Mouse (Mus musculus) liver, embryonic 14.5 days (tissue): ENCODE results near the gene Cfap58. TPM values are rescaled to one million over a fixed set of nuclear protein-coding genes. Genes with fewer than 3 reads are reported as not detected.

Experiments
- ATAC-seq: fragments of 200-750 bp; cut with Nextera tagmentation; 2 replicates; pipeline ENCODE4 v1.8.0; 2017; ENCODE audit warnings: moderate number of reproducible peaks, mild to moderate bottlenecking, moderate library complexity; ENCODE audit not compliant: insufficient read depth
- DNase-seq, 3 experiments: peaks; one replicate each; pipeline ENCODE4 v3.0.0-alpha.2; 2012 to 2013; ENCODE audit warnings: low read depth in 3 of 3, low spot score in 3 of 3
- H3K27ac ChIP-seq: fragments of 300-500 bp; sonication (generic); 2 replicates; pipeline ENCODE4 v1.5.1; 2014; ENCODE audit warnings: moderate library complexity, mild to moderate bottlenecking, control low read depth, inconsistent platforms
- H3K27me3 ChIP-seq: fragments of 300-500 bp; sonication (generic); 2 replicates; pipeline ENCODE4 v1.6.1; 2014; ENCODE audit warnings: mild to moderate bottlenecking, low read length, moderate library complexity; ENCODE audit not compliant: control insufficient read depth, insufficient read depth
- H3K36me3 ChIP-seq: fragments of 300-500 bp; sonication (generic); replicated peaks from 2 replicates; pipeline ENCODE4 v1.6.1; 2014; ENCODE audit warnings: low read depth; ENCODE audit not compliant: control insufficient read depth, insufficient read depth
- H3K4me1 ChIP-seq, 2 experiments: fragments of 200-500 bp in 1 of 2; fragments of 300-500 bp in 1 of 2; sonication (generic) in 1 of 2; replicated peaks; 2 replicates each; pipeline ENCODE4 v1.6.1; 2012 to 2014; ENCODE audit warnings: antibody characterized with exemption in 1 of 2, inconsistent platforms in 1 of 2, low read length in 1 of 2; ENCODE audit not compliant: control insufficient read depth in 2 of 2, insufficient read depth in 2 of 2
- H3K4me2 ChIP-seq: fragments of 300-500 bp; sonication (generic); 2 replicates; pipeline ENCODE4 v1.6.1; 2014; ENCODE audit warnings: low read depth, mild to moderate bottlenecking, control low read depth, moderate library complexity
- H3K4me3 ChIP-seq, 2 experiments: fragments of 200-500 bp in 1 of 2; fragments of 300-500 bp in 1 of 2; sonication (generic) in 1 of 2; 2 replicates each; pipeline ENCODE4 v1.5.1; 2012 to 2014; ENCODE audit warnings: low read depth in 2 of 2, low read length in 2 of 2, mild to moderate bottlenecking in 2 of 2, control low read depth in 1 of 2, inconsistent platforms in 1 of 2, moderate library complexity in 1 of 2; ENCODE audit not compliant: insufficient read depth in 1 of 2
- H3K9ac ChIP-seq: fragments of 300-500 bp; sonication (generic); replicated peaks from 2 replicates; pipeline ENCODE4 v1.6.1; 2014; ENCODE audit warnings: mild to moderate bottlenecking, control low read depth, moderate library complexity
- H3K9me3 ChIP-seq: fragments of 300-500 bp; sonication (generic); 2 replicates; pipeline ENCODE4 v1.6.1; 2016; ENCODE audit warnings: low read length, mixed read lengths; ENCODE audit not compliant: control insufficient read depth
- CTCF ChIP-seq: IDR thresholded peaks from 2 replicates; pipeline ENCODE4 v1.5.1; 2016; ENCODE audit warnings: antibody characterized with exemption, low read depth, control low read depth
- EP300 ChIP-seq: IDR thresholded peaks from 2 replicates; pipeline ENCODE4 v1.6.1; 2016; ENCODE audit warnings: antibody characterized with exemption, low read depth
- WGBS: fragments of 180-500 bp; shearing (Covaris S2); extraction: QIAGEN DNeasy Blood & Tissue Kit; methylation state at CpG from one replicate; pipeline ENCODE4 v1.1.7; 2014; ENCODE audit not compliant: insufficient replicate concordance; 5-methylcytosine and 5-hydroxymethylcytosine counted together
- polyA plus RNA-seq, 2 experiments: library from polyadenylated mRNA; depleted of rRNA in 1 of 2; stranded (reverse) in 1 of 2; unstranded in 1 of 2; fragments of >200 nt; fragmentation: Nextera tagmentation in 1 of 2; extraction: Ambion mirVana in 1 of 2; gene quantifications; 2 replicates each; pipeline versions ENCODE4 v1.2.1 to v1.2.3; 2012 to 2014

Cfap58 gene
- polyA plus RNA-seq, 2 experiments = not detected

- no peaks in the 10 kb centered on the region for H3K36me3 ChIP-seq
- WGBS = 79% methylated on average over 15 of the region's 15 CpGs
These were observed 48.2 kb downstream of the Cfap58 start for GRCm38 (mm10) chr19:47985606-47986213.

DNA sequence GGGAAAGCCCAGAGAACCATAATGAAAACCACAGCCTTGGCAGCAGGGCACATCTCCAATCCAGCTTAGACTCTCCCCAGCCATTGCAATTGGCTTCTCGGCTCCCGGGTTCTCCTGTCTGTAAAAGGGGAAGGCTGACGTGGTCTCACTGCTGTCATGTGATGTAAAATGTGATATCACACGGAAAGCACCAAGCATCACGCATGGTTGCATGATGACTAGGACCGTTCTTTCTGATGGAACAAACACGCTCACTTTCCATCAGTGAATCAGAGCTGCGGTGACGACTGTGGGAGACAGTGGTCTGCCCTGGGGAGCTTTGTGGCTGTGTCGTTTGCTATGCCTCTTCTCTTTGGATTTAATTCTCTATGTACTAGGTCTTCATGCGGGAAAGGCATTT is 50.5 kb downstream of the Cfap58 start:
- H3K36me3 ChIP-seq = no peaks in the 10 kb centered on the region
- no peaks in the 10 kb centered on the region for H3K27me3 ChIP-seq
- H3K27ac ChIP-seq = no peak overlapping the region
- H3K9me3 ChIP-seq = no peaks in the 10 kb centered on the region
- H3K4me2 ChIP-seq = no peak overlapping the region
- ATAC-seq (no peak), DNase-seq (no peak)
- H3K9ac ChIP-seq = no peak overlapping the region
- no peaks in the 10 kb centered on the region for H3K4me1 ChIP-seq
- 69% methylated on average over 11 of the region's 11 CpGs for WGBS
- TF ChIP-seq EP300 (no peak), CTCF (no peak)
- H3K4me3 ChIP-seq = no peak overlapping the region

More at GRCm38 (mm10) chr19:47985606-47986213, 48.2 kb downstream of the Cfap58 start:
- no peak for DNase-seq
- Histone ChIP-seq H3K4me3 (no peak overlapping the region), H3K27ac (no peak overlapping the region), H3K4me2 (no peak overlapping the region), H3K9me3 (no peaks in the 10 kb centered on the region), H3K9ac (no peak overlapping the region), H3K27me3 (no peaks in the 10 kb centered on the region), H3K4me1 (no peaks in the 10 kb centered on the region)
- TF ChIP-seq CTCF (no peak), EP300 (no peak)
- ATAC-seq = no peak

GRCm38 (mm10) chr19:47988456-47988855 is 51.0 kb downstream of the Cfap58 start:
- no peaks in the 10 kb centered on the region for H3K36me3 ChIP-seq
- H3K4me2 ChIP-seq = no peak overlapping the region
- TF ChIP-seq CTCF (0 out of 2 replicates have a peak, but pooled peaks have one; percentile 32), EP300 (no peak)
- WGBS = 37% methylated on average over 16 of the region's 16 CpGs
- no peaks in the 10 kb centered on the region for H3K27me3 ChIP-seq
- H3K4me1 ChIP-seq = no peaks in the 10 kb centered on the region
- ATAC-seq (no peak), DNase-seq (no peak)
- H3K27ac ChIP-seq = no peak overlapping the region
- no peaks in the 10 kb centered on the region for H3K9me3 ChIP-seq
- no peak overlapping the region for H3K9ac ChIP-seq
- H3K4me3 ChIP-seq = no peak overlapping the region

- ATAC-seq (no peak), DNase-seq (no peak)
- Histone ChIP-seq H3K4me2 (no peak overlapping the region), H3K4me1 (no peaks in the 10 kb centered on the region), H3K9ac (no peak overlapping the region), H3K36me3 (no peaks in the 10 kb centered on the region), H3K27me3 (no peaks in the 10 kb centered on the region), H3K27ac (no peak overlapping the region), H3K9me3 (no peaks in the 10 kb centered on the region), H3K4me3 (no peak overlapping the region)
- TF ChIP-seq CTCF (no peak), EP300 (no peak)
- WGBS = 53% methylated on average over 13 of the region's 13 CpGs
These were observed 51.6 kb downstream of the Cfap58 start for GRCm38 (mm10) chr19:47988880-47989574.

- H3K4me1 ChIP-seq = no peaks in the 10 kb centered on the region
- ATAC-seq (no peak), DNase-seq (no peak)
- 53% methylated on average over 4 of the region's 4 CpGs for WGBS
- H3K4me3 ChIP-seq = no peak overlapping the region
- H3K27me3 ChIP-seq = no peaks in the 10 kb centered on the region
- no peaks in the 10 kb centered on the region for H3K9me3 ChIP-seq
- H3K27ac ChIP-seq = no peak overlapping the region
- H3K4me2 ChIP-seq = no peak overlapping the region
- no peaks in the 10 kb centered on the region for H3K36me3 ChIP-seq
- no peak for TF ChIP-seq CTCF
- no peak for TF ChIP-seq EP300
- no peak overlapping the region for H3K9ac ChIP-seq
These were observed 52.1 kb downstream of the Cfap58 start for GRCm38 (mm10) chr19:47989575-47989891.
